Mouse (Mus musculus): ENCODE data around the gene Arglu1. TPM values are rescaled to one million over a fixed set of nuclear protein-coding genes. Genes with fewer than 3 reads are reported as not detected.

Arglu1 gene
- total RNA-seq, 2 experiments from 2014 or later: 26.0 to 26.8 TPM

- DNase-seq: no peak
- intact Hi-C loops (cut with DNase I; ENCODE audit: low total_unique reads): no loop called here
These were observed 50.6 kb downstream of the Arglu1 start for GRCm38 (mm10) chr8:8639569-8640263.

- no peak for DNase-seq
- intact Hi-C loops (cut with DNase I; ENCODE audit: low total_unique reads): no loop called here
These were observed 58.9 kb downstream of the Arglu1 start for GRCm38 (mm10) chr8:8631394-8631793.

GRCm38 (mm10) chr8:8624017-8624416, 66.3 kb downstream of the Arglu1 start:
- intact Hi-C loops (cut with DNase I; ENCODE audit: low total_unique reads): no loop called here
- DNase-seq: no peak

GRCm38 (mm10) chr8:8623486-8623885, 66.8 kb downstream of the Arglu1 start:
- no peak for DNase-seq
- intact Hi-C loops (cut with DNase I; ENCODE audit: low total_unique reads): no loop called here

- DNase-seq: no peak
- intact Hi-C loops (cut with DNase I; ENCODE audit: low total_unique reads): no loop called here
These were observed 67.8 kb downstream of the Arglu1 start for GRCm38 (mm10) chr8:8622476-8622875.

- intact Hi-C loops (cut with DNase I; ENCODE audit: low total_unique reads): no loop called here
- DNase-seq: no peak
These were observed 68.3 kb downstream of the Arglu1 start for GRCm38 (mm10) chr8:8622031-8622430.

- DNase-seq: no peak
- intact Hi-C loops (cut with DNase I; ENCODE audit: low total_unique reads): no loop called here
These were observed 68.9 kb downstream of the Arglu1 start for GRCm38 (mm10) chr8:8621236-8621917.

- no peak for DNase-seq
- intact Hi-C loops (cut with DNase I; ENCODE audit: low total_unique reads): no loop called here
These were observed 69.8 kb downstream of the Arglu1 start for GRCm38 (mm10) chr8:8620536-8620935.

GRCm38 (mm10) chr8:8619221-8620194, 70.8 kb downstream of the Arglu1 start:
- intact Hi-C loops (cut with DNase I; ENCODE audit: low total_unique reads): no loop called here
- no peak for DNase-seq

Small RNAs within 50 kb of the gene (microRNA-seq; reads per million reads assigned to microRNA genes)
- 0 to 0.64 reads per million in 2 experiments for gene Mir7654

Other genes with a start within 250 kb of the Arglu1 start
- 10 to 100 TPM; 11.8 to 13.0 TPM for gene Efnb2, start 29.3 kb downstream of the Arglu1 start, total RNA-seq (2021)

Data from gastrocnemius, postnatal 14 days (tissue).